Mouse (Mus musculus) brain, adult 2 months (tissue): ENCODE measurements around the gene Dars2.

ENCODE experiments used
- DNase-seq: peaks from one replicate; pipeline ENCODE4 v3.0.0; 2011; ENCODE audit warnings: low read depth, low spot score

Dars2 gene

GRCm38 (mm10) chr1:161070352-161071271, at the start of gene Dars2, which contains the start of gene Cenpl:
TSS of gene Dars2 (minus strand) at chr1:161070658.
TSS of gene Cenpl (plus strand) at chr1:161070713.
- DNase-seq: peak; percentile 99

GRCm38 (mm10) chr1:161114591-161114990, 44.1 kb upstream of the Dars2 start:
- DNase-seq: no peak

GRCm38 (mm10) chr1:161109216-161109615, 38.8 kb upstream of the Dars2 start:
- DNase-seq: no peak

- DNase-seq: no peak
Observed at GRCm38 (mm10) chr1:161103842-161104241, 33.4 kb upstream of the Dars2 start.

- no peak for DNase-seq
Observed at GRCm38 (mm10) chr1:161099721-161100405, 29.4 kb upstream of the Dars2 start.

GRCm38 (mm10) chr1:161077243-161077642, 6.8 kb upstream of the Dars2 start:
- no peak for DNase-seq

GRCm38 (mm10) chr1:161076238-161076637, 5.8 kb upstream of the Dars2 start:
- DNase-seq: no peak

- no peak for DNase-seq
Observed at GRCm38 (mm10) chr1:161071272-161071620, 788 bp upstream of the Dars2 start.

GRCm38 (mm10) chr1:161063351-161063750, 7.1 kb downstream of the Dars2 start:
- DNase-seq: no peak

GRCm38 (mm10) chr1:161057164-161057563, 13.3 kb downstream of the Dars2 start:
- no peak for DNase-seq

GRCm38 (mm10) chr1:161046972-161047371, 23.5 kb downstream of the Dars2 start:
- DNase-seq: no peak

- DNase-seq: no peak
Observed at GRCm38 (mm10) chr1:161041261-161042020, 29.0 kb downstream of the Dars2 start.

GRCm38 (mm10) chr1:161040855-161041254, 29.6 kb downstream of the Dars2 start:
- DNase-seq: no peak

GRCm38 (mm10) chr1:161040426-161040770, 30.1 kb downstream of the Dars2 start:
- DNase-seq: no peak

- DNase-seq: no peak
Observed at GRCm38 (mm10) chr1:161039741-161040425, 30.6 kb downstream of the Dars2 start.

GRCm38 (mm10) chr1:161038968-161039721, 31.3 kb downstream of the Dars2 start:
- no peak for DNase-seq

GRCm38 (mm10) chr1:161038004-161038403, 32.5 kb downstream of the Dars2 start:
- DNase-seq: no peak

GRCm38 (mm10) chr1:161037599-161037998, 32.9 kb downstream of the Dars2 start:
- no peak for DNase-seq

GRCm38 (mm10) chr1:161037026-161037425, 33.4 kb downstream of the Dars2 start:
- DNase-seq: no peak

GRCm38 (mm10) chr1:161036411-161036841, 34.0 kb downstream of the Dars2 start:
- peak; percentile 39 for DNase-seq
